Mouse (Mus musculus) frontal cortex, adult 2 months (tissue): Measurements from ENCODE around the gene Nfil3. TPM values are rescaled to one million over a fixed set of nuclear protein-coding genes. Genes with fewer than 3 reads are reported as not detected.

ENCODE experiments used
- DNase-seq, 2 experiments: peaks; one replicate each; pipeline ENCODE4 v3.0.0; 2022; ENCODE audit warnings: low spot score in 1 of 2; ENCODE audit errors: extremely low spot score in 1 of 2
- polyA plus RNA-seq: library from polyadenylated mRNA; depleted of rRNA; stranded (reverse); fragments of >200 nt; gene quantifications from 2 replicates; pipeline ENCODE4 v1.2.3, GENCODE M21; 2012; rRNA removed

Gene Nfil3
- 7.5 and 10.9 TPM in 2 replicates for polyA plus RNA-seq

- peak; percentile 19 to 72 for DNase-seq
Observed at GRCm38 (mm10) chr13:52980951-52981421, at the start of gene Nfil3. Gene Nfil3 (minus strand): TSS chr13:52981073.

- DNase-seq: no peak
Observed at GRCm38 (mm10) chr13:53024285-53024684, 43.4 kb upstream of the Nfil3 start.

GRCm38 (mm10) chr13:53020282-53020681 is 39.4 kb upstream of the Nfil3 start:
- no peak for DNase-seq

DNA sequence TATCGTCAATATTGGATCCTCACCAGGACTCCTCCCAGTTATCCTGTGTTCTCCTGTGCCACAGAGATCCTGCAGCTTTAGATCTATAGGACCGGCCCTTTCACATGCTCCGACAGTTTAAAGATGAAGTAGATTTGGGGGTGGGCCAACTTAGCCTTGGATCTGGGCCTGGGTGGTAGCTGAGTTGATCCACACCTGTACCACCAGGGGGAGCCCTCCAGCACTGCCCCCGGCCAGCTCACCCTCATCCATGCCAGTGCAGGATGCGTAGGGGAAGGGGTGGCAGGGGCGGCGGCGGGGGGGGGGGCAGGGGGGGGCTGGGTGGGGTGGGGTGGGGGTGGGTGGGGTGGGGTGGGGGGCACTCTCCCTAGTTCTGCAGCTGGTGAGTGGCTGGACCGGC is 38.7 kb upstream of the Nfil3 start:
- DNase-seq: no peak

DNA sequence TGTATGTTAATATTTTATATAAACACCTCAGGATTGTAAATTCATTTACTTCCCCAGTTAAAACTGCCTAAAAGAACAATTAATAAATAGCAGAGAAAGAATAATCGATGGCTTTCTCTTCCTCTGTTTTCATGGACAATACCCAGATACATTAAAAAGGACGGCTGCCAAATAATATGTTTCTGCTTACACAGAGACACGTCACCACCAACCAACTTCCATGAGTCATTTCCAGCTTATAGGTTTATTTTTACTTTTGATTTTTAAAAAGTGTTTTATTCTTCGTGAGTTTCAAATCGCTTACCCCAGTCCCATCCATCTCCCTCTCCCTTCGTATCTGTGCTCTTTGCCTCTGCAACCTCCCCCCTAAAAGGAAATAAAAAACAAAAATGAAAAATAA is 38.1 kb upstream of the Nfil3 start:
- no peak for DNase-seq

DNA sequence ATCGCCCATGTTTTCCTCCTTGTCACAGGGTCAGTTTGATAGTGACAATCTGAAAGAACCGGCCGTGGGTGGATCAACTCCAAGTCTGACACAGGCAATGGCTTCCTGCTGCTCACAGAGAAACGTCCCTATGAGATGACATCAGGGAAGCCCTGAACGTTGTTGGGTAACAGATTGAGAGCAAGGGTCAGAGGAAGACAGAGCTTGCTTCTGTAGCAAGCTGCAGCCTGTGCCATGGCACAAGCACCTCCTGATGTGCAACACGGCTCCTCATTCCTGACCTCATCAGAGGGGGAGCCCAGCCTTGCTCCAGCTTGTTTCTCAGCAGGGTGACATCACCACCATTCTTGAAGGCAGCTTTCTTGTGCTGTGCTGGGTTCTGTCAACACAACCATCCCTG is 37.1 kb upstream of the Nfil3 start:
- no peak for DNase-seq

GRCm38 (mm10) chr13:53017117-53017516 is 36.2 kb upstream of the Nfil3 start:
- no peak for DNase-seq

- DNase-seq: no peak
Observed at GRCm38 (mm10) chr13:53011426-53011825, 30.6 kb upstream of the Nfil3 start.

GRCm38 (mm10) chr13:53008489-53009184 is 27.8 kb upstream of the Nfil3 start:
- DNase-seq: no peak

GRCm38 (mm10) chr13:53007781-53008180 is 26.9 kb upstream of the Nfil3 start:
- no peak for DNase-seq

DNA sequence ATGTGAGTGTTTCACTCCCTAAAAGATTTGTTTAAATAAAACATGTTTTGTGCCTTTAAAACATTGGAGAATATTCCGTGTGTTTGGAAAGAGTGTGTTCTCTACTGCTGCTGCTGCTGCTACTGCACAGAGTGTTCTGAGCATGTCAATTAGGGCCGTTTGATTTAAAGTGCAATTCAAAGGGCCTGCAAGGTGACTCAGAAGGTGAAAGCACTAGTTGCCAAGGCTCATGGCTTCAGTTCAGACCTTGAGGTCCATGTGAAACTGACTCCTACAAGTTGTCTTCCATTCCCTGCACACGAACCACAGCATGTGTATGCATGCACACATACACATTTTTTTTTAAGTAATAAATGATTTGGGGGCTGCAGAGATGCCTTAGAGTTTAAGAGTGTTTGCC is 22.4 kb upstream of the Nfil3 start:
- no peak for DNase-seq

DNA sequence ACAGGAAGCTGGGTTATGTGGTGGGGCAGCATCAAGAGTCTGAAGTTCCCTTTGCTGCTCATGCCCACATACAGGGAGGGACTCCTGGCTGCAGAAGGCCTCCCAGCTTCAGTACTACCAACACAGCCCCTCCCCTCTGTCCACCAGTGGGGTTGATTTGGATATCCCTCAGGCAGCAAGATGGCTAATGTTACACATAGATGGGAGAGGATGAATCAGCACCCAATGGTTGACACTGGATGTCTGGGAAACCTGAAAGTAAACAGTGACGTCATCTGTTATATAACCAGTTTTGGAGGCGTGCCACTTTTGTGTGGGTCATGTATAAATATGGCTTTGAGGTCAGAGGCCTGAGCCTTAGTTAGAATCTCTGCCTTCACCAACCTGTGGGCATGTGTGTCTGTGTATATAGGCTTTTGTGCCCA is 20.6 kb upstream of the Nfil3 start:
- DNase-seq: no peak

DNA sequence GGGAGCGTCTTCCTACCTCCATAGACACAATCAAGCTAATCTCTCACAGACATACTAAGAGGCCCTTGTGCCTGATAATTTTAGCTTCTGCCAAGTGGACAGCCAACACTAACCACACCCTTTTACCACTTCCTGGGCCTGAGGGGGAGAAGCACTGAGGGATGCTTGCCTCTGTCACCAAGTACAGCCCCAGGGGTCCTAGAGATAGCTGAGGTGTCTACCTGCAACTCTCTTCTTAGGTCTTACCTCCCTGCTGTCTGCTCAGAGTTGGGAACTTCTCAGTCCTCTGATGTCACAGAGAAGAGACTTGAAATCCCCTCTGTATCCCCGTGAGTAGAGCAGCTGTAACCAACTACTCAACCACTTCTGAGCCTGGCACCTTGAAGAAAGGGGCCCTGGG is 19.6 kb upstream of the Nfil3 start:
- DNase-seq: no peak

- no peak for DNase-seq
Observed at GRCm38 (mm10) chr13:52998541-52998940, 17.7 kb upstream of the Nfil3 start.

DNA sequence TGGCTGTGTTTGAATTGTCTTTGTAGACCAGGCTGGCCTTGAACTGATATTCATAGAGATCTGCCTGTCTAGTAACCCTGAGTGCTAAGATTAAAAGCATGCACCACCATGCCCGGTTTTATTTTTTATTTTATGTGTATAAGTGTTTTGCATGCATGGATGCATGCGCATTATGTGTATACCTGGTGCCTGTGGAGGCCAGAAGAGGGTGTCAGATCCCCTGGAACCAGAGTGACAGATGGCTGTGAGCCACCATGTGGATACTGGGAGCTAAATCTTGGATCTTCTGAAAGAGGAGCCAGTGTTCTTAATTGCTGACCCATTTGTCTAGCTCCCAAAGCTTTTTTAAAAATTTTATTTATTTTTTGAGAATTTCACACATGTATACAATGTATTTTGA is 16.9 kb upstream of the Nfil3 start:
- no peak for DNase-seq

GRCm38 (mm10) chr13:52996201-52996600 is 15.3 kb upstream of the Nfil3 start:
- DNase-seq: no peak

DNA sequence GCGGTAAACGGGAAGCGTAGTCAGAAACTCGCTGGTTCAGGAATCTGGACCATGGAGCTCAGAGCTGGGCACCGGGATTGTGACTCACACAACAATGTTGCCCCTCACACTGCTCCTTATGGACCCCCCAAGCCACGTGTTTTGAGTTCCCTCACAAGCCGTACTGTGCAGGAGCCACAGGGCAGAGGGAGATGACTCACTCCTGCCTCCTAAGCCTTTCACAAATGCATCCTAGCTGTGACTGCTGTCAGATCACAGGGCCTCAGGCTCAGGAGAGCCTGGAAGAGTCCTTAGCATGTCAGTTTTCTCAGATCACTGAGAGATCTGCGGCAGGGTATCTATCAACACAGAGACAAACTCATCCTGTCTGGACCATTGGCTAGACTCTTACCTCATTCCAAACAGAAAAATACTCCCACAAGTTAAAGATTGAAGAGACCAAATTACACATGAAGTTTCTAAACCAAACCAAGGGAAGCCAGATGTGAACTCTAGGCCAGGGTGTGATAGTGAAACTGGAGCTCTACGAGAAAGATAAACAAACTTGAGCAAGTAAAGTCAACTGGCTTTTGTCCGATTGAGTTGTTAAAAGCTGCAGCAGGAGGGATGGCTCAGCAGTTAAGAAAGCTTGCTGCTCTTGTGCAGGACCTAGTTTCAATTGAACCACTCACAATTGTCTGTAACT is 13.5 kb upstream of the Nfil3 start:
- no peak for DNase-seq

GRCm38 (mm10) chr13:52990139-52990538 is 9.3 kb upstream of the Nfil3 start:
- DNase-seq: no peak

DNA sequence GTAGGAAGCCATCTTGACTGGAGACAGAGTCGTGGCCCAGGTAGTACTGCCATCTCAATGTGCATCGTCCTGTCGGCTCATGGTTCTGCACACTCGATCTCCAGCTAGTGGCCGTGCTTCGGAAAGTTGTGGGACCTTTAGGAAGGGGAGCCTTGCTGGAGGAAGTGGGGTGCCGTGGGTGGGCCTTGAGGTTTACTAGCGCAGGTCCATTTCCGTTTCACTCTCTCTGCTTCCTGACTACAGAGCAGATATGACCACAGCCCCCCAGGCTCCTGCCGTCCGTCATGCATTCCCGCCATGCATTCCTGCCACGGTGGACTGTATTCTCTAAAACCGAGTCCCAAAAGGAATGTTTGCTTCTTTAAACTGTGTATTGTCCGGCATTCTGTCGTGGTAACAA is 8.1 kb upstream of the Nfil3 start:
- no peak for DNase-seq

- DNase-seq: no peak
Observed at GRCm38 (mm10) chr13:52987880-52988279, 7.0 kb upstream of the Nfil3 start.

DNA sequence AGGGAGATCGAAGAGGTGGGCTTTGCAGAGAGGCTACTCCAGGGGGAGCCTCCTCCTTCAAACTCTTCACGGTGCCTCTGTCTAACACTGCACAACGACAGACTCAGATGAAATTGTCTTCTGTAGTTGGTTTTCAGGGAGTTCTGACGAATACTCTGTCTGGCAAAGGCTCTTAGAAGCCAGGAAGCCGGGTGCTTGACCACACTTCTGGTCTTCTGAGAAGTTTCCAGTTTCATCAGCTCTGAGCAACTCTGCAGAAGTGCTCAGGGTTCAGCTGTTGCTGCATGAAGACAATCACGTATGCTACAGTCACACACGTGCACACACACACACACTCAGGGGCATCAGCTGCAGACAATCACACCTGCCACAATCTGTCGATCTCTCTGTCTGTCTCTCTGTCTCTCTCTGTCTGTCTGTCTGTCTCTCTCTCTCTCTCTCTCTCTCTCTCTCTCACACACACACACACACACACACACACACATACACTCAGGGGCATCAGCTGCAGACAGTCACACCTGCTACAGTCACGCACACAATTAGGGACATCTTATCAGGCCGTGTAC is 5.4 kb upstream of the Nfil3 start:
- DNase-seq: no peak
